Mouse (Mus musculus): Measurements from ENCODE around the gene Taar7f.
"Not testable (repeated sequence)": the region's sequence is repeated elsewhere in the genome, so short reads cannot be mapped to it uniquely, and the experiment has no call there.

Taar7f gene

DNA sequence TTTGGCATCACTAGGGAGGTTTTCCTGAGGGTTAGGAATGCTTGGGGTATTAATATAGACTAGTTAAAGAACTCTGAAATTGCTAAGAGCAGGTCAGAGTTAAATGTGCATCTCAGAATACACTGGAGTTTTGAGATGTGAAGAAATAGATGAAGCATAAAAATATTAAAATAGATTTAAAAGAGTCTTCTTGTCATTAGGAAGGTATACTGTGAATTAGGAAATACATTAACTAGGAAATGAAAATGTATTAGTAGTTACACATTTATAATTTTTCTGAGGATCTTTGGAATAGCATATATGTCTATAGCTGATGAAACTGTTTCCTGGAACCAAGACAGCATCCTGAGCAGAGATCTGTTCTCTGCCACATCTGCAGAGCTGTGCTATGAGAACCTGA, at the start of gene Taar7f:
TSS of gene Taar7f (plus strand) at position 301 of the 400 bp plus-strand sequence.
- no peak for DNase-seq (ENCODE audit: low spot score)

DNA sequence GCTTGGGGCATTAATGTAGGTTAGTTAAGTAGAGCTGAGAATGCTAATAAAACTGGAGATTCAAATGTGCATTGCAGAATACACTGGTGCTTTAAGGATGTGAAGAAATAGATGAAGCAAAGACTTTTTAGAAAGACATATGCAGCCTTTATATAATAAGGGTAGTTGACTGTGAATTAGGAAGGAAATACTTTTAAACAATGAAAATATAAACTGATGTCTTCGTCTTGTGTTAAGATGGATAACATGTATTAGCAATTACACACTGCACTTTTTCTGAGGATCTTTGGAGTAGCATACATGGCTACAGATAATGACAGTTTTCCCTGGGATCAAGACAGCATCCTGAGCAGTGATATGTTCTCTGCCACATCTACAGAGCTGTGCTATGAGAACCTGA, 49.7 kb upstream of the Taar7f start, which contains the start of gene Taar7b:
TSS of gene Taar7b (plus strand) at position 301 of the 400 bp plus-strand sequence.
- no peak for DNase-seq (ENCODE audit: low spot score)

DNA sequence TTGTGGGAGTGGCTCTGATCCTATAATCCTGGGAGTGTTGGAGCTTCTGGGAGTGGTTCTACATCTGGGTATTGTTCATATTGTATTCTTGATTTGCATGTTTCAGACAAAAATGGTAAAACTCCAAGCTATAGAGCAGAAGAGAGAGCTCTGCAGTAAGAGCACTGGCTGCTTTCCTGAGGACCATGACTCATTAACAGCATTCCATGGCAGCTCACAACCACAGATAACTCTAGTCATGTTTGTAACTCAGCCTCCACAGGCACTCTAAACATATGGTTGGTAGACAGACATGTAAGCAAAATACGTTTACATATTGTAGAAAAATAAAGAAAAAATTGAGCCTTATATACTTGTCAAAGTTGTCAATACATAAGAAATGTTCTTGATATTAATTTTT, 42.9 kb upstream of the Taar7f start:
- DNase-seq (ENCODE audit: low spot score) = no peak

DNA sequence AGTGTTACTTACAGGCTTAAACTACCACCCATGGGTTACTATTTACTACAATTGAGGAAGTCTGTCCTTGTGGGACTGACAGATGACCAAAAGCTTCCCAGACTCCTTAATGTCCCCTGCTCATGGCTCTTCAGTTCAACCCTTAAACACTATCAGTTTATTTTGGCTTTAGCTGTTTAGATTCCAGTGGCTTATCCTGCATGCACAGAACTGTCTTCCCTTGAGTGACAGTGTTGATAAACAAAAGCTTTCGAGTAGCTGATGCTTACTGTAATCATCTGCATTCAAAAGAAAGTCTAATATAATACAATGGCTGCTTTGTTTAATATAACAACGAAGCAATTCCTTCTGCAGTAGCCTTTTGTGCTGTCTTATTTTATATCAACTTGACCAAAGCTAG, 42.3 kb upstream of the Taar7f start:
- no peak for DNase-seq (ENCODE audit: low spot score)

DNA sequence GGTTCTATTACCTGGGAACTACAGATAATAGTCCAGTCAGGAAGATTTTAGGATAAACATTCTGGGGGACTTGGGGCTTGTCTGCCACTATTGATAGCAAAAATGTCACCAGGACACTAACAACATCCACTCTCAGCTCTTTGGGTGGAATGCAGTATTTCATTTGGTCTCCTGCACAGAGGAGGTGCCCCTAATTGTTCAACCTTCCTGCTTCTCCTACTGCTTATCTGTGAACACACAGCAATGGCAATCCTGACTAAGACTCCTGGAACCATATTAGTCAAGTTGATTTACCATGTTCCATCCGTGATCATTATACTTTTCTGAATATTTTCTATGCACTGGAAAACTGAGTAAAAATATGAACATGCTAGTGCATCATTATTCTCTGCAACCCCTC, 41.2 kb upstream of the Taar7f start:
- DNase-seq (ENCODE audit: low spot score) = no peak

DNA sequence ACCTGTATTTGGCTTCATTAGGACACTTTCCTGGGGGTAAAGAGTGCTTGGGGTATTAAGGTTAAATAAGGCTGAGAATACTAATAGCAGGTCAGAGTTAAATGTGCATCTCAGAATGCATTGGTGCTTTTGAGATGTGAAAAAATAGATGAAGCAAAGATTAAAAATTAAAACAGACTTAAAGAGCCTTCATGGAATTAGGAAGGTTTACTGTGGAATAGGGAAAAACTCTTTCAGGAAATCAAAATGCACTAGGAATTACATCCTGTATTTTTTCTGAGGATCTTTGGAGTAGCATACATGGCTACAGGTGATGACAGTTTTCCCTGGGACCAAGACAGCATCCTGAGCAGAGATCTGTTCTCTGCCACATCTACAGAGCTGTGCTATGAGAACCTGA, 22.4 kb upstream of the Taar7f start, which contains the start of gene Taar7d:
TSS of gene Taar7d (plus strand) at position 301 of the 400 bp plus-strand sequence.
- DNase-seq (ENCODE audit: low spot score) = no peak

DNA sequence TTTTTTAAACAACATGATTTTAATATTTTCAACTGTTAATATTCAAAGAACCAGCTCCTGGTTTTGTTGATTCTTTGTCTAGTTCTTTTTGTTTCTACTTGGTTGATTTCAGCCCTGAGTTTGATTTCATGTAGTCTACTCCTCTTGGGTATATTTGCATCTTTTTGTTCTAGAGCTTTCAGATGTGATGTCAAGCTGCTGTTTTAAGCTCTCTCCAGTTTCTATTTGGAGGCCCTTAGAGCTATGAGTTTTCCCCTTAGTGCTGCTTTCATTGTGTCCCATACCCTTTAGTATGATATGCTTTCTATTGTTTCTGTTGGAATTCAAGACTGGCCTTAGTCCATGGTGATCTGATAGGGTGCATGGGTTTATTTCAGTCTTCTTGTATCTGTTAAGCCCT, 18.0 kb upstream of the Taar7f start:
- no peak for DNase-seq (ENCODE audit: low spot score)

DNA sequence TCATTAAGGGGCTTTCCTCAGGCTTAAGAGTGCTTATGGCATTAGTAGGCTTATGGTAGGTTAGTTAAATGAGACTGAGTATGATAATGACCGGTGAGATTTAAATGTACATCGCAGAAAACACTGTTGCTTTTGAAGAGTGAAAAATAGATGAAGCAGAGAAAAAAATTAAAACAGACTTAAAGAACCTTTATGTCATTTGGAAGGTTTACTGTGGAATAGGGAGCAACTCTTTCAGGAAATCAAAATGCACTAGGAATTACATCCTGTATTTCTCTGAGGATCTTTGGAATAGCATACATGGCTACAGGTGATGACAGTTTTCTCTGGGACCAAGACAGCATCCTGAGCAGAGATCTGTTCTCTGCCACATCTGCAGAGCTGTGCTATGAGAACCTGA, 12.0 kb upstream of the Taar7f start, which contains the start of gene Taar7e:
TSS of gene Taar7e (plus strand) at position 301 of the 400 bp plus-strand sequence.
- no peak for DNase-seq (ENCODE audit: low spot score)

DNA sequence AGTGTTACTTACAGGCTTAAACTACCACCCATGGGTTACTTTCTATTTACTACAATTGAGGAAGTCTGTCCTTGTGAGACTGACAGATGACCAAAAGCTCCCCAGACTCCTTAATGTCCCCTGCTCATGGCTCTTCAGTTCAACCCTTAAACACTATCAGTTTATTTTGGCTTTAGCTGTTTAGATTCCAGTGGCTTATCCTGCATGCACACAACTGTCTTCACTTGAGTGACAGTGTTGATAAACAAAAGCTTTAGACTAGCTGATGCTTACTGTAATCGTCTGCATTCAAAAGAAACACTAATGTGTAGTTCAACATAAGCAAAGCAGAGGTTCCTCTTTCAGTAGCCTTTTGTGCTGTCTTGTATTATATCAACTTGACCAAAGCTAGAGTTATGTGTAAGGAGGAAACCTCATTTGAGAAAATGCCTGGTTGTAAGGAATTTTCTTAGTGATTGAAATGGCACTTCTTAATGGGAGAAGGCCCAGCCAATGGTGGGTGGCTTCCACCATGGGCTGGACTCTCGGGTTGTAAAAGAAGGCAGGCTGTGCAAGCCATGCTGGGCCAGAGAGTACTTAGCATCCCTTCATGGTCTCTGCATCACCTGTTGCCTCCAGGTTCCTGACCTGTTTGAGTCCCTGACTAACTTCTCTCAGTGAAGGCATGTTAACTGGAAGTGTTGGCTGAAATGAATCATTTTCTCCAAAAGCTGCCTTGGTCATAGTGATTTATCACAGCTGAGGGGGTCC, 9.0 kb upstream of the Taar7f start:
- no peak for DNase-seq (ENCODE audit: low spot score)

DNA sequence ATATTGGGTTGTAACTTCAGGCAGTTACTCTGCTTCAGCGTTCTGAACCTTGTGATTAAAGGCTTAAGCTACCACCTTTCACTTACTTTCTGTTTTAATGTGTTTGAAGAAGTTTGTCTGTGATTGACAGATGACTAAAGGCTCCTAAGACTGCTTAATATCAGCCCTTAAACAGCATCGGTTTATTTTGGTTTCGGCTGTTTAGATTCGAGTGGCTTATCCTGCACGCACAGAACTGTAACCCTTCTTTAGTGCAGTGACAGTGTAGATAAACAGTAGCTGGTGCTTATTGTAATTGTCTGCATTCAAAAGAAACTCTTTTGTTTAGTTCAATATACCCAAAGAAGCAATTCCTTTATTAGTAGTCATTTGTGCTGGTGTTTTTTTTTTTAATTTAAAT, 2.7 kb downstream of the Taar7f start:
- DNase-seq (ENCODE audit: low spot score) = no peak

DNA sequence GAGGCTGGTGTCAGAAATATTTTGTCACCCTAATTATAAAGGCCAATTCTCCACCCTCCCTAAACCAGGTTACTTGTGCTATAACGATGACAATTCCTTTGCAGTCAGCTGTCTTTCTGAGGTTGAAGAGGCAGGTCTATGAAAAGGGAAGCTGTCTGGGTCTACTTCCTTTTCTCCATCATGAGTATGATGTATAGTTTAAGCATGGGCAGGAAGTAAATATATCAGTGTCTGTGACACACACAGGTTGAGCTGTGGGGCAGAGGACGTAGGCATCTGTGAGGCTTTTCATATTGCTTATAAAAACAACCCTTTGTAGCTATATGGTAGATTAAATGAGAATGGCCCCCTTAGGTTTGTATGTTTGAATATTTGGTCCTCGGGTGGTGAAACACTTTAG, 9.7 kb downstream of the Taar7f start:
- DNase-seq (ENCODE audit: low spot score) = no peak

DNA sequence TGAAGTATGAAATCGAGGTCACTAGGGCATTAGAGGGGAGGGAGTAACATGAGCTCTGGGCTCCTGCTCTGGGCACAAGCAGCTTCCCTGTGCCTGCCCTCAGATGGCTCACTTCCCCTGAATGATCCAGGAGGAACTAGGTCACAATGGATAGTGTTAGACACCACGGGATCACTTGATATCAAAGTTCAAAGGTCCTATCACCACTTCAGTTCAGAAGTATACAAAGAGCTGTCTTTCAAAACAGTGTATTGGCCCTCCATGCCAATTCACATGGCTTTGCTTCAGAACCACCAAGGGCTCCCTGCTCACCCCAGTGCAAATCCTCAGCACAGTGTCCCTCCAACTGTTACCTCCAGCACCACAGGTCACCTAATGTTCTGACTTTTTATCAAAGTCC, 25.4 kb downstream of the Taar7f start:
- DNase-seq (ENCODE audit: low spot score) = not testable (repeated sequence)

DNA sequence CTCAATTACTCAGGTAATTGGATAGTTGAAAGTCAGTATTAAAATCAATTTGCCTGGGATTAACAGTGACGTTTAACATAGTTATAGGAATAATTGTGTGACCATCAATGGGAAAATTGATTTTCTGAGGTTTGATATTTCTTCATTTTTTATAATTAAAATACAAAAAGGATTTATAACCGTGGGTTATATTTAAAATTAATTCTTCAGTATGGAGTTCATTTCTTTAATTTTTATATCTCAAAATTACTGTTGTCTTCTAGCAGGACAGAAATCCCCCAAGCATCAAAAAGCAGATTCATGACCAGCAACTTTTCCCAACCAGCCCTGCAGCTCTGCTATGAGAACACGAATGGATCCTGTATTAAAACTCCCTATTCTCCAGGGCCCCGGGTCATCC, 26.9 kb downstream of the Taar7f start, which contains the start of gene Taar8a:
TSS of gene Taar8a (plus strand) at position 301 of the 400 bp plus-strand sequence.
- not testable (repeated sequence) for DNase-seq (ENCODE audit: low spot score)

DNA sequence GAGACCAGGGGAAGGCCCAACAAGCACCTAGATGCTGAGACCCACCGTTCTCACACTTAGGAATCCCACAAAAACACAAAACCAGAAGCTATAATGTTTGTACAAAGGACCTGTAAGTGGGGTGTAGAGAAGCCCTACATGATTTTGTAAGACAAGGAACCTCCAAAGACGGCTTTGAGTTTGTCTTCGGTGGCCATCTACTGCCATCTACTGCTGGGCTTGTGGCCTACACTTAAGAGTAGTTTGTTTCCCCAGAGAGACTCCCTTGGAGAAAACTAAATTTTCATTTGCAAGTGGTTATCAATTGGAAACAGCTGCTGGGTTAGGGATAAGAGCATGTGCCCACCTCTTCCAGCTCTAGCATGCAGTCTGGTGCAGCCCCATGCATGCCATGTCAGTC, 30.9 kb downstream of the Taar7f start:
- DNase-seq (ENCODE audit: low spot score) = no peak

DNA sequence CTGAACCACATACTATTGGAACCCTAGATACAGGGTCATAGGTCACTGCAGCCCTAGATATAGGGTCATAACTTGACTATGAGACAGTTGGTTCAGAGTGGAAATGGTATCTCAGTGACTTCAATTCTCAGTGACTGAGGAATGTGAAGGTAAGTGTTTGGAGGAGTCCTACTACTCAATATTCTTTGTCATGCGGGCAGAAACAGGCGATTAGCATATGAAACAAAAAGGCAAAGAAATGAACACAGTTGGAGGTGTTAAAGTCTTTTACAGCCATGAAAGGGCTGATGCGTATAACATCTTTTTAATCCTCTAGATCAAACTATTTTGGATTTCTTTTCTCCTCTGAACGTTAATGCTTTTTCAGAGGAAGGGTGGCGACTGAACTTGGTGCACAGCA, 36.6 kb downstream of the Taar7f start:
- no peak for DNase-seq (ENCODE audit: low spot score)

DNA sequence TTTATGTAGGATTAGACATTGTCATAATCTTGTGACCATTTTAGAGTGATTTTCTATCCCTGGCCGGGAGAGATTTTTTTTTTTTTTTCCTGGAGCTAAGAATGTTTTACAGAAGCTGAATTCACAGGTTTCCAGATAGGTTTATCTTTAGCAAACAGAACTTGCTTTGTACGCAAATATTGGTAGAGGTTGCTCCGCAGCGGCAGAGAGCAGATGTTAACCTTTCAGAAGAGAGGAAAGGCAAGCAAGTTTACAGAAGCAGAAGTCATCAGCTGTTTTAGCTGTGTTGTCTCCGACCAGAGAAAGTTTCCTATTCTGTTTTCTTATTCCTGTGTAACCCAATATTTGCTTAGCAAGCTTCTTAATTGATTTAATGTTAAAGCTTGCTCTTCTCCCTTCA, 37.2 kb downstream of the Taar7f start:
- no peak for DNase-seq (ENCODE audit: low spot score)

DNA sequence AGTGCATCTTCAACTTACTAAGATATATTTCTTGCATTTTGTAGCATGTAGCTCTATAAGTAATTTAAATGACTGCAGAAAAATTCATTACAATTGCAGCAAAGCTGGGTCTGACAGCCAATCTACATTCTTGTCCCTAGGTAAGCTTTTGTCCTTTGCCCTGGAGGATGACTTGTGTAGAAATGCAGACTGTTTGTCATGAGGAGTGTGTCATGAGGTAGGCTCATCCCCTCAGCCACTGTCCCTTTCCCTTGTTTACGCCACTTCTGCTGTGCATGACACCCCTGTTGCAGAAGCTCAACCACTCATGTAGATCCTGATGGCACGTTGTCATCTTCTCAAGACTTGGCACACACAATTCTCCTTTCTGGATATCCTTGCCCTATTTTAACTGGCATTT, 37.9 kb downstream of the Taar7f start:
- no peak for DNase-seq (ENCODE audit: low spot score)

DNA sequence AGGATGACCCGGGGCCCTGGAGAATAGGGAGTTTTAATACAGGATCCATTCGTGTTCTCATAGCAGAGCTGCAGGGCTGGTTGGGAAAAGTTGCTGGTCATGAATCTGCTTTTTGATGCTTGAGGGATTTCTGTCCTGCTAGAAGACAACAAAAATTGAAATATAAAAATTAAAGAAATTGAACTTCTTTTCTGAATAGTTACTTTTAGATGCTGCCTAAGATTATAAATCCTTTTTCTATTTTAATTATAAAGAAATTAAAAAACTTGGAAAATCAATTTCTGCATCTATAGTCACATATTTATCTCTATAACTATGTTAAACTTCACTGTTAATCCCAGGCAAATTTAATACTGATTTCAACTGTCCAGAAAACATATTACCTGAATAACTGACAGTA, 42.9 kb downstream of the Taar7f start, which contains the start of gene Taar8b:
TSS of gene Taar8b (minus strand) at position 101 of the 400 bp plus-strand sequence.
- no peak for DNase-seq (ENCODE audit: low spot score)

DNA sequence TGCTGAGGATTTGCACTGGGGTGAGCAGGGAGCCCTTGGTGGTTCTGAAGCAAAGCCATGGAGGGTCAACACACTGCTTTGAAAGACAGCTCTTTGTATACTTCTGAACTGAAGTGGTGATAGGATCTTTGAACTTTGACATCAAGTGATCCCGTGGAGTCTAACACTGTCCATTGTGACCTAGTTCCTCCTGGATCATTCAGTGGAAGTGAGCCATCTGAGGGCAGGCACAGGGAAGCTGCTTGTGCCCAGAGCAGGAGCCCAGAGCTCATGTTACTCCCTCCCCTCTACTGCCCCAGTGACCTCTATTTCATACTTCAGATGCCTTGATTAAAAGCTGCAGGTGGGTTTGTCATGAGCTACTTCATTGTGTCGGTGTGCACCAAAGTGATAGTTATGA, 47.7 kb downstream of the Taar7f start:
- not testable (repeated sequence) for DNase-seq (ENCODE audit: low spot score)
